Mouse (Mus musculus) limb, embryonic 14.5 days (tissue): Measurements from ENCODE around the gene Lpar3. TPM values are rescaled to one million over a fixed set of nuclear protein-coding genes. Genes with fewer than 3 reads are reported as not detected.

Experiments used
- ATAC-seq: fragments of 200-750 bp; cut with Nextera tagmentation; 2 replicates; pipeline ENCODE4 v1.8.0; 2017; ENCODE audit warnings: low read depth, moderate number of reproducible peaks, moderate TSS enrichment; ENCODE audit not compliant: low FRiP score
- DNase-seq: peaks from one replicate; pipeline ENCODE4 v3.0.0-alpha.2; 2015; ENCODE audit warnings: low spot score
- H3K27ac ChIP-seq: fragments of 300-500 bp; sonication (generic); replicated peaks from 2 replicates; pipeline ENCODE4 v1.5.1; 2014; ENCODE audit warnings: low read depth, mild to moderate bottlenecking, low read length, moderate library complexity, mixed read lengths
- H3K27me3 ChIP-seq: fragments of 300-500 bp; sonication (generic); 2 replicates; pipeline ENCODE4 v1.6.1; 2014; ENCODE audit warnings: low read length, mixed read lengths; ENCODE audit not compliant: control insufficient read depth, insufficient read depth
- H3K36me3 ChIP-seq: fragments of 300-500 bp; sonication (generic); 2 replicates; pipeline ENCODE4 v1.6.1; 2014; ENCODE audit warnings: mild to moderate bottlenecking, low read length, moderate library complexity, mixed read lengths; ENCODE audit not compliant: control insufficient read depth, insufficient read depth
- H3K4me1 ChIP-seq: fragments of 300-500 bp; sonication (generic); 2 replicates; pipeline ENCODE4 v1.6.1; 2014; ENCODE audit warnings: antibody characterized with exemption, low read length, mixed read lengths; ENCODE audit not compliant: control insufficient read depth, insufficient read depth
- H3K4me2 ChIP-seq: fragments of 300-500 bp; sonication (generic); replicated peaks from 2 replicates; pipeline ENCODE4 v1.6.1; 2014; ENCODE audit warnings: low read depth, mild to moderate bottlenecking, low read length, moderate library complexity; ENCODE audit not compliant: severe bottlenecking
- H3K4me3 ChIP-seq: fragments of 300-500 bp; sonication (generic); replicated peaks from 2 replicates; pipeline ENCODE4 v1.5.1; 2014; ENCODE audit warnings: low read length
- H3K9ac ChIP-seq: fragments of 300-500 bp; sonication (generic); 2 replicates; pipeline ENCODE4 v1.6.1; 2014; ENCODE audit warnings: mild to moderate bottlenecking, low read depth, low read length, moderate library complexity; ENCODE audit not compliant: severe bottlenecking
- H3K9me3 ChIP-seq: fragments of 300-500 bp; sonication (generic); 2 replicates; pipeline ENCODE4 v1.6.1; 2016; ENCODE audit warnings: low read length; ENCODE audit not compliant: control insufficient read depth
- POLR2A ChIP-seq: fragments of 200-500 bp; IDR thresholded peaks from 2 replicates; pipeline ENCODE4 v1.8.0; 2012; ENCODE audit warnings: inconsistent platforms, mild to moderate bottlenecking, moderate library complexity, borderline replicate concordance; ENCODE audit not compliant: insufficient read depth, insufficient read length; ENCODE audit errors: extremely low read depth
- WGBS: fragments of 180-500 bp; shearing (Covaris S2); extraction: QIAGEN DNeasy Blood & Tissue Kit; methylation state at CpG from one replicate; pipeline ENCODE4 v1.1.7; 2014; 5-methylcytosine and 5-hydroxymethylcytosine counted together
- polyA plus RNA-seq, 2 experiments: library from polyadenylated mRNA; depleted of rRNA in 1 of 2; stranded (reverse) in 1 of 2; unstranded in 1 of 2; fragments of >200 nt; fragmentation: Nextera tagmentation in 1 of 2; extraction: Ambion mirVana in 1 of 2; gene quantifications; 2 replicates each; pipeline versions ENCODE4 v1.2.1 to v1.2.3; 2012 to 2014

Lpar3 gene
- polyA plus RNA-seq, 2 experiments: 1.8 to 2.2 TPM

- Histone ChIP-seq H3K27ac (no peak overlapping the region), H3K27me3 (no peaks in the 10 kb centered on the region), H3K9me3 (no peaks in the 10 kb centered on the region), H3K4me2 (no peak overlapping the region), H3K9ac (no peak overlapping the region), H3K4me1 (peaks cover 6% of the 10 kb centered on the region), H3K4me3 (no peak overlapping the region), H3K36me3 (no peaks in the 10 kb centered on the region)
- ATAC-seq (no peak), DNase-seq (no peak)
- WGBS: 83% methylated on average over 8 of the region's 8 CpGs
- no peak for TF ChIP-seq POLR2A
These were observed 29.1 kb downstream of the Lpar3 start for GRCm38 (mm10) chr3:146249895-146250294.

- H3K4me3 ChIP-seq: no peak overlapping the region
- no peak for TF ChIP-seq POLR2A
- no peak overlapping the region for H3K9ac ChIP-seq
- H3K27me3 ChIP-seq: no peaks in the 10 kb centered on the region
- ATAC-seq: no peak
- no peak overlapping the region for H3K27ac ChIP-seq
- H3K4me2 ChIP-seq: no peak overlapping the region
- no peaks in the 10 kb centered on the region for H3K36me3 ChIP-seq
- 75% methylated on average over 6 of the region's 6 CpGs for WGBS
- H3K9me3 ChIP-seq: no peaks in the 10 kb centered on the region
- DNase-seq: no peak
- H3K4me1 ChIP-seq: peaks cover 6% of the 10 kb centered on the region
These were observed 31.0 kb downstream of the Lpar3 start for GRCm38 (mm10) chr3:146251771-146252170.

GRCm38 (mm10) chr3:146253736-146254320 lies 33.1 kb downstream of the Lpar3 start:
- 51% methylated on average over 3 of the region's 3 CpGs for WGBS
- TF ChIP-seq POLR2A: no peak
- Histone ChIP-seq H3K36me3 (no peaks in the 10 kb centered on the region), H3K9ac (no peak overlapping the region; the same call in 1 of the 2 replicates), H3K4me2 (no peak overlapping the region), H3K4me3 (no peak overlapping the region), H3K27me3 (no peaks in the 10 kb centered on the region), H3K9me3 (no peaks in the 10 kb centered on the region), H3K27ac (no peak overlapping the region), H3K4me1 (peaks cover 23% of the 10 kb centered on the region)
- ATAC-seq (no peak), DNase-seq (no peak)

GRCm38 (mm10) chr3:146255123-146255522 lies 34.4 kb downstream of the Lpar3 start:
- no peaks in the 10 kb centered on the region for H3K36me3 ChIP-seq
- no peaks in the 10 kb centered on the region for H3K9me3 ChIP-seq
- no peak overlapping the region for H3K4me3 ChIP-seq
- DNase-seq (no peak), ATAC-seq (no peak)
- no peaks in the 10 kb centered on the region for H3K27me3 ChIP-seq
- no peak overlapping the region for H3K9ac ChIP-seq
- peaks cover 23% of the 10 kb centered on the region for H3K4me1 ChIP-seq
- TF ChIP-seq POLR2A: no peak
- H3K4me2 ChIP-seq: no peak overlapping the region
- WGBS: 92% methylated on average over 5 of the region's 5 CpGs
- no peak overlapping the region for H3K27ac ChIP-seq

GRCm38 (mm10) chr3:146257483-146258122 lies 36.8 kb downstream of the Lpar3 start:
- no peaks in the 10 kb centered on the region for H3K36me3 ChIP-seq
- no peak overlapping the region for H3K4me3 ChIP-seq
- no peak overlapping the region for H3K4me2 ChIP-seq
- no peak overlapping the region for H3K27ac ChIP-seq
- no peak for TF ChIP-seq POLR2A
- DNase-seq (peak; percentile 49), ATAC-seq (no peak)
- H3K9ac ChIP-seq: no peak overlapping the region
- 46% methylated on average over 10 of the region's 10 CpGs for WGBS
- H3K27me3 ChIP-seq: no peaks in the 10 kb centered on the region
- H3K9me3 ChIP-seq: no peaks in the 10 kb centered on the region
- peaks cover 19% of the 10 kb centered on the region for H3K4me1 ChIP-seq

GRCm38 (mm10) chr3:146260203-146260602 lies 39.4 kb downstream of the Lpar3 start:
- ATAC-seq (no peak), DNase-seq (no peak)
- TF ChIP-seq POLR2A: no peak
- WGBS: 80% methylated on average over 9 of the region's 9 CpGs
- no peak overlapping the region for H3K27ac ChIP-seq
- no peak overlapping the region for H3K4me2 ChIP-seq
- H3K27me3 ChIP-seq: no peaks in the 10 kb centered on the region
- no peaks in the 10 kb centered on the region for H3K36me3 ChIP-seq
- H3K4me3 ChIP-seq: no peak overlapping the region
- H3K9ac ChIP-seq: no peak overlapping the region
- H3K4me1 ChIP-seq: peaks cover 17% of the 10 kb centered on the region
- H3K9me3 ChIP-seq: no peaks in the 10 kb centered on the region
